Mouse (Mus musculus): ENCODE data around the gene Dnajb14. TPM values are rescaled to one million over a fixed set of nuclear protein-coding genes. Genes with fewer than 3 reads are reported as not detected.
"Not testable (repeated sequence)": the region's sequence is repeated elsewhere in the genome, so short reads cannot be mapped to it uniquely, and the experiment has no call there.

Gene Dnajb14
- polyA plus RNA-seq, 1 experiment from 2014 or later: 12.1 TPM

DNA sequence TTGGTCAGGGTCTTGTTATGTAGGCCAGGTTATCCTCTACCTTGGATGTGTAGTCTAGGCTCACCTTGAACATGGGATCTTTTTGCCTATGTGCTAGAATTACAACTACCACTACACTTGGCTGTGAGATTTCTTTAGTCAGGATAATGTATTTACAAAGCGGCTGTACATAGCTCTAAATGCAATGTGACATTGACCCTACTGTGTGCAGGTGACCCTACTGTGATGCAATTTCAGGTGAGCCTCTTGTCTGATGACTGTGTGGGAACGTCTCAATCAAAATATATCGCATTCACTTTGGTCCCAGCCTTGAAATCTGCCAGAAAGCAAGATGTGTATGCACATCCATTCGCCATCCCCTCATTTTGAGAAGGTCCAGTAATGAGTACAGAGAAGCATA lies 90.9 kb downstream of the Dnajb14 start:
- H3K4me2 ChIP-seq (ENCODE audit: low read length): no peak overlapping the region
- H3K9me3 ChIP-seq (replicated peaks; ENCODE audit: low read length): no peaks in the 10 kb centered on the region
- H3K27ac ChIP-seq: no peak overlapping the region
- H3K4me3 ChIP-seq (replicated peaks; ENCODE audit: low read depth, low read length): no peak overlapping the region
- H3K27me3 ChIP-seq (ENCODE audit: insufficient read depth, low read length): no peaks in the 10 kb centered on the region
- 91% methylated on average over 4 of the region's 4 CpGs for WGBS
- ATAC-seq (replicated peaks; ENCODE audit: low FRiP score, low read depth) (no peak), DNase-seq (ENCODE audit: low spot score) (no peak)
- 0 out of 2 replicates have a peak, but pooled peaks cover 5% of the 10 kb centered on the region for H3K4me1 ChIP-seq (replicated peaks; ENCODE audit: insufficient read depth, low read length)
- H3K36me3 ChIP-seq (ENCODE audit: insufficient read depth, low read length): no peaks in the 10 kb centered on the region
- no peak for TF ChIP-seq CTCF (IDR thresholded peaks at IDR 0.05; ENCODE audit: low read depth)
- H3K9ac ChIP-seq (ENCODE audit: low read depth, low read length): no peak overlapping the region

DNA sequence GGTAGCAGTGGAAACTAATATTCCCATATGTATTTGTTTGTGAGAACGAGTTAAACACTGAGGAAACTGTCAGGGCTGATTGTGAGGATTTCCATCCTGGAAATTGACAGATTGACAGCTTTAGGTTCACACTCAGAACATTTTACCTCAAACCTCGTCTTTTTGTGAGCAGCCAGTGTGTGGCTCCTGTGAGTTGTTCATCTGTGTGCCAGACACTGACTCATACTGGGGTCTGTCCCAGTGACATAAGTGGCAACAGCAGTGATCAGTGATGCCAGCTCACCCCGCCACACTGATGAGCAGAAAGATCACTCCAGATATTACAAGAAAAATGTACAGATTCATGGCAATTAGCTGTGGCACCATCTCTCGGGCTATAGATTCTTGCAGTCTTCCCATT lies 92.0 kb downstream of the Dnajb14 start:
- DNase-seq (ENCODE audit: low spot score): no peak
- ATAC-seq (replicated peaks; ENCODE audit: low FRiP score, low read depth): no peak
- Histone ChIP-seq H3K36me3 (ENCODE audit: insufficient read depth, low read length) (no peaks in the 10 kb centered on the region), H3K27ac (no peak overlapping the region), H3K9ac (ENCODE audit: low read depth, low read length) (no peak overlapping the region), H3K4me2 (ENCODE audit: low read length) (no peak overlapping the region), H3K4me1 (replicated peaks; ENCODE audit: insufficient read depth, low read length) (0 out of 2 replicates have a peak, but pooled peaks cover 5% of the 10 kb centered on the region), H3K27me3 (ENCODE audit: insufficient read depth, low read length) (no peaks in the 10 kb centered on the region), H3K4me3 (replicated peaks; ENCODE audit: low read depth, low read length) (no peak overlapping the region), H3K9me3 (replicated peaks; ENCODE audit: low read length) (no peaks in the 10 kb centered on the region)
- WGBS: 80% methylated on average over 4 of the region's 4 CpGs
- TF ChIP-seq CTCF (IDR thresholded peaks at IDR 0.05; ENCODE audit: low read depth): no peak

DNA sequence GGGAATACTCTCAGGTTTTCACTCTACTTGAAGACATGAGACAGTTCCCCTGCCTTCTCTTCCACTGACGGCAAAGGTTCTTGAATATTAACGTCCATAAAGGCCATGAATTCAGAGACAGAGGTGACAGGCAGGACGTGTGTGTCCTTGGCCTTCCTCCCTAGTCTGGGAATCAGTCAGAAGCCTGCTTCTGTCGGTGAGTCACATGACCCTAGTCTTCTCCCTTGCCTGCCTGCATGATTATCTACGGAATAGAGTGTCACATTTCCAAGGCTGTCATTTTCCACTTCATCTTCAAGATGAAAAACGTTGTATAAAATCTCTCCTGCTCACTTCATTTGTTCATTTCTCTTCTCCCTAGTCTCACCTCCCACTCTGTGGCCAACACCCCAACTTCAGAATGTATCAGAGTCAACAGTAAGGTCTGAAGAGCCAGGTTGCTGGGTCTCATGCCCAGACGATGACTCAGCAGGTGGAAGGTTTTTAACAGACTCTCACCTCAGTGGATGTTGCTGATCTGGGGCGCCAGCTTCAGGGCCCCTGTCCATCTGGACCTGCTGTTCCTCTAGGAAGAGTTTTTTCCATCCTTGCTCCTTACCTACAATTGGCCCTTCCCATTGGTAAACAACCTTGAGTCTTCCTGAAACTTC lies 94.4 kb downstream of the Dnajb14 start:
- H3K27ac ChIP-seq: no peak overlapping the region
- no peak for DNase-seq (ENCODE audit: low spot score)
- H3K4me3 ChIP-seq (replicated peaks; ENCODE audit: low read depth, low read length): no peak overlapping the region
- no peak for TF ChIP-seq CTCF (IDR thresholded peaks at IDR 0.05; ENCODE audit: low read depth)
- WGBS: 56% methylated on average over 8 of the region's 8 CpGs
- H3K4me1 ChIP-seq (replicated peaks; ENCODE audit: insufficient read depth, low read length): no peaks in the 10 kb centered on the region
- no peak overlapping the region for H3K4me2 ChIP-seq (ENCODE audit: low read length)
- H3K27me3 ChIP-seq (ENCODE audit: insufficient read depth, low read length): no peaks in the 10 kb centered on the region
- H3K9ac ChIP-seq (ENCODE audit: low read depth, low read length): no peak overlapping the region
- H3K36me3 ChIP-seq (ENCODE audit: insufficient read depth, low read length): no peaks in the 10 kb centered on the region
- H3K9me3 ChIP-seq (replicated peaks; ENCODE audit: low read length): no peaks in the 10 kb centered on the region
- no peak for ATAC-seq (replicated peaks; ENCODE audit: low FRiP score, low read depth)

- 75% methylated on average over 8 of the region's 8 CpGs for WGBS
- H3K27ac ChIP-seq: no peak overlapping the region
- ATAC-seq (replicated peaks; ENCODE audit: low FRiP score, low read depth) (no peak), DNase-seq (ENCODE audit: low spot score) (no peak)
- H3K9ac ChIP-seq (ENCODE audit: low read depth, low read length): no peak overlapping the region
- no peaks in the 10 kb centered on the region for H3K27me3 ChIP-seq (ENCODE audit: insufficient read depth, low read length)
- no peaks in the 10 kb centered on the region for H3K36me3 ChIP-seq (ENCODE audit: insufficient read depth, low read length)
- no peak overlapping the region for H3K4me2 ChIP-seq (ENCODE audit: low read length)
- no peak for TF ChIP-seq CTCF (IDR thresholded peaks at IDR 0.05; ENCODE audit: low read depth)
- H3K9me3 ChIP-seq (replicated peaks; ENCODE audit: low read length): no peaks in the 10 kb centered on the region
- no peak overlapping the region for H3K4me3 ChIP-seq (replicated peaks; ENCODE audit: low read depth, low read length)
- no peaks in the 10 kb centered on the region for H3K4me1 ChIP-seq (replicated peaks; ENCODE audit: insufficient read depth, low read length)
Observed at GRCm38 (mm10) chr3:137963508-137963907, 96.0 kb downstream of the Dnajb14 start.

- DNase-seq (ENCODE audit: low spot score); H3K36me3 ChIP-seq (ENCODE audit: insufficient read depth, low read length); ATAC-seq (replicated peaks; ENCODE audit: low FRiP score, low read depth); H3K27ac ChIP-seq; H3K4me2 ChIP-seq (ENCODE audit: low read length); H3K4me1 ChIP-seq (replicated peaks; ENCODE audit: insufficient read depth, low read length); H3K9ac ChIP-seq (ENCODE audit: low read depth, low read length); H3K9me3 ChIP-seq (replicated peaks; ENCODE audit: low read length); H3K27me3 ChIP-seq (ENCODE audit: insufficient read depth, low read length); H3K4me3 ChIP-seq (replicated peaks; ENCODE audit: low read depth, low read length): not testable (repeated sequence)
- 67% methylated on average over 1 of the region's 1 CpGs for WGBS
Observed at GRCm38 (mm10) chr3:137964014-137964413, 96.5 kb downstream of the Dnajb14 start.

Other genes with a start within 250 kb of the Dnajb14 start
- gene Ddit4l, start 246.1 kb upstream of the Dnajb14 start, polyA plus RNA-seq (2015; fragmentation: Nextera tagmentation; extraction: Ambion mirVana): 19.6 and 23.1 TPM in 2 replicates
- gene Gm21962, start 196.2 kb upstream of the Dnajb14 start, polyA plus RNA-seq (2015; fragmentation: Nextera tagmentation; extraction: Ambion mirVana): not detected in 2 replicates
- gene H2afz, start 3.2 kb upstream of the Dnajb14 start, polyA plus RNA-seq (2015; fragmentation: Nextera tagmentation; extraction: Ambion mirVana): 1,659 and 1,680 TPM in 2 replicates
- 131 and 135 TPM in 2 replicates for gene Lamtor3, start 50.8 kb downstream of the Dnajb14 start, polyA plus RNA-seq (2015; fragmentation: Nextera tagmentation; extraction: Ambion mirVana)
- gene Dapp1, start 113.9 kb downstream of the Dnajb14 start, polyA plus RNA-seq (2015; fragmentation: Nextera tagmentation; extraction: Ambion mirVana): 8.1 and 8.2 TPM in 2 replicates
- 0.13 and 0.18 TPM in 2 replicates for gene 1110002E22Rik, start 197.4 kb downstream of the Dnajb14 start, polyA plus RNA-seq (2015; fragmentation: Nextera tagmentation; extraction: Ambion mirVana)
- gene Gm5105, start 199.7 kb downstream of the Dnajb14 start, polyA plus RNA-seq (2015; fragmentation: Nextera tagmentation; extraction: Ambion mirVana): 0.08 and 0.14 TPM in 2 replicates